Mouse (Mus musculus) adrenal gland, adult 18-20 months (tissue): ENCODE measurements around the gene Tnfrsf12a. TPM values are rescaled to one million over a fixed set of nuclear protein-coding genes. Genes with fewer than 3 reads are reported as not detected.
A peak's percentile ranks its signal among the peaks of the same experiment; 100 is the strongest.

Experiments
- DNase-seq, 2 experiments: peaks; one replicate each; pipeline ENCODE4 v3.0.0; 2021 to 2022; ENCODE audit warnings: low spot score in 2 of 2
- long read RNA-seq, 2 experiments: library from polyadenylated mRNA; stranded (forward); transcript quantifications; one replicate each; pipeline ENCODE4 v2.0.0; 2021
- total RNA-seq, 2 experiments: library from RNA; stranded (reverse); gene quantifications; 1 replicate in 1 of 2; 2 replicates in 1 of 2; pipeline ENCODE4 v1.2.3; 2021

The Tnfrsf12a gene
- total RNA-seq, result 100 to 1,000 TPM; 224 to 359 TPM
- long read RNA-seq, experiment 1, transcript Tnfrsf12a-203 (2 exons, 753 nt), result minor isoform, 5 of 128 reads
- long read RNA-seq, experiment 1, transcript Tnfrsf12a-201 (4 exons, 984 nt), result major isoform, 114 of 128 reads
- long read RNA-seq, experiment 1, partial matches to known transcripts, result 5 of 128 reads
- long read RNA-seq, experiment 1, other reads (novel, unspliced or antisense), result 4 of 128 reads
- long read RNA-seq, experiment 2, transcript Tnfrsf12a-201 (4 exons, 984 nt), result major isoform, 148 of 162 reads
- long read RNA-seq, experiment 2, partial matches to known transcripts, result 3 of 162 reads
- long read RNA-seq, experiment 2, other reads (novel, unspliced or antisense), result 11 of 162 reads

GRCm38 (mm10) chr17:23677236-23677679, at the start of gene Tnfrsf12a:
Gene Tnfrsf12a (minus strand): TSS chr17:23677468.
- DNase-seq, result peak; percentile 86 to 88

- peak; percentile 42 to 68 for DNase-seq
Measured at GRCm38 (mm10) chr17:23726758-23727142, 49.5 kb upstream of the Tnfrsf12a start.

DNA sequence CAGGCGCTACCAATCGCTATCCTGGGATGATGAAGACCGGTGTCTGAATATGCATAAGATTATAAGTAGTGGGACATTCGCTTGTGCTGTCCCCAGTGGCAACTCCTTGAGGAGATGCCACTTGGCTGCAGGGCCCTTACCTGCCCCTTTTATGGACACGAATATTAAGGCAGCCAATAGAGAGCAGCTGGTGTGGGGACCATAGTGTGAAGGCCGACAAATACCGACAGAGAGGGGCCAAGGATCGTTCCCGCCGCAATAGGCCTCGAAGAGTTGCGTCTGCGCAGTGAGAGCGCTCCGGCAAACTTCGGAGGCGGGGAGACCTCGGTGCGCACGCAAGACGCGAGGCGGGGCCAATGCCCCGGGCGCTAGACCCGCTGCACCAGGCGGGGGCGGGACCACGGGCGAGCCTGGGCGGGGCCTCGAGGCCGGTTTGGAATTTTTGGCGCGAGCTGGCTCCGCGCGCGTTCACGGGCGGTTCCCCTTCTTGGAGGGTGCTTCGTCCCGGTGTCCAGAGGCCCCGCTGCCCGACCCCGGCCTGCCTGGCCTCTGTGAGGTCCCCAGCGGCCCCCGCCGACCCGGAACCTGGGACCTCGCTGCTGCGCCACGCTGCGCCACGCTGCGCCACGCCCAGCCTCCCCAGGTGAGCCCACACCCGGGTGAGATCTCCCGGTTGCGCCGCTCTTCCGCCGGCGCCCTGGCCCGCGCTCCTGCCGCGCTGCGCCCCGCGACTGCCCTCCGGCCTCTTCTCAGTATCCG, 48.9 kb upstream of the Tnfrsf12a start, which contains the start of gene Pkmyt1:
TSS of gene Pkmyt1 (plus strand) at position 338 of the 759 bp plus-strand sequence.
- DNase-seq, result peak; percentile 95 to 96

DNA sequence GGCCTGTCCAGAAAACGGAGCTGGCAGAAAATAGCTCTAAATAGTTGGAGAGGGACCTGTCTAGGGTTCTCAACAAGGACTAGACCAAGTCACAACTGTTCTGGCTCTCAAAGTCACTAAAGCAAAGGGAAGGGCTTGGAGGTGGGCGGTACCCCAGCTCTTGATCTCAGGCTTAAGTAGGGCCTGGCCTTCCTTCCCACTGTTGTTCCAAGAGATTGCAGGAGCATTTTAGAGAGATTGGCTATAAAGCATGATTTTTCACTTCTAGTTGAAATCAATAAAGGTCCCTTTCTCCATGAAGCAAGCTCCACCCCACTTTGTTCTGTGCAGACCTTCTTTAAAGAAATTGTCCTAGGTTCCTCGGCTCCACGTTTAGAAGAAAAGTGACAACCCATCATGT, 48.2 kb upstream of the Tnfrsf12a start:
- no peak for DNase-seq

DNA sequence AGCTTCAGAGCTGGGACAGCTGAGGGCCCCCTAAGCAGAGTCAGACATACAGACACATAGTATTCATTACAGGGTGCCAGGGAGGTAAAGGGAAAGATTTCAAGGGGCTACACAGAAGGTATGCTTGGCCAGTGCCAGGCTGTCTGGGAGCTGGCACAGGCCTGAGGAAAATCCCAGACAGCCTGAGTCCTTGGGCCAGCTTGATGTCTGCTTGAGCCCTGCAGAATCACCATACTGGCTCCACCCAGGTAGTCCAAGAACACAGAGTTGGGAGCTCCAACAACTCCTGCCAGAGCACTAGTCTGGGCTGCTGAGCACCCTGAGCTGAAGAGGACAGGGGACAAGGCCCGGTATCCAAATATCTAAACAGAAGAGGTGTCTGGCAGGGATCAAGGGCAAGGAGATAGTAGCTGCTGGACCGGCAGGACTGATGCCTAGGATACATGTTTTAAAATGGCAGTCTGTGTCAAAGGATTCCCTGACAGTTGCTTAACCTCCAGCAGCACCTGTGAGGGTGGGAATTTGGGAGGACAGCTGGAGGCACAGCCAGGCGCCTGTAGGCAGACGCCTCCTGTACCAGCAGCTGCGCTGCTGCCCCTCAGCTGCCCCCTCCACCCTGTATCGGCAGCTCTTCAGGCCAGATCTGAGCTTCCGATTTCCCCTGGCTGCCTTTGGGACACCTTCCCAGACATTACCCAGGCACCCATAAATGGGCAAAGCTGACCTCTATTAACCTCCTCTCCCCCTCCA, 45.3 kb upstream of the Tnfrsf12a start, which contains the start of gene 1520401A03Rik:
TSS of gene 1520401A03Rik (minus strand) at position 408 of the 750 bp plus-strand sequence.
- no peak for DNase-seq

GRCm38 (mm10) chr17:23721886-23722285, 44.6 kb upstream of the Tnfrsf12a start:
- DNase-seq, result peak in 1 of 2 experiments; percentile 41

- no peak for DNase-seq
Measured at GRCm38 (mm10) chr17:23719455-23719854, 42.2 kb upstream of the Tnfrsf12a start.

DNA sequence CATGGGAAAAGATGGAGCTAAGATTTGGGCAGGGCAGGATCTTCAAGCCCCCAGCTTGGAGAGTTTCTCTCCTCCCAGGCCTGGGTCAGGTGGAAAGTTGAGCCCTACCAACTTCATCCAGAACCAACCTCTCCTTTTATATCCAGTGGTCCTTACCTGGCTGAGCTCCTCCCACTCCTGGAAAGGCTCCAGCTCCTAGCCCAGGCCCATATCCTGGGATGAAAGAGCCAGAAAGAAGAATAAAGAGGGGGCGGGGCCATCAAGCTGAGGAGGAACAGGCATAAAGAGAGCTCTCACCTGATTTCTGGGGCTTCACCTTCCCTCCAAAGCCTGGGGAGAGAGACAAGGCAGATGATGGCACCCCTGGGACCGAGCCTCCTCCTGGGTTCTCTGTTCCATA, 39.7 kb upstream of the Tnfrsf12a start:
- DNase-seq, result no peak

- peak; percentile 76 to 82 for DNase-seq
Measured at GRCm38 (mm10) chr17:23706212-23706611, 28.9 kb upstream of the Tnfrsf12a start.

- no peak for DNase-seq
Measured at GRCm38 (mm10) chr17:23705525-23706104, 28.3 kb upstream of the Tnfrsf12a start.

DNA sequence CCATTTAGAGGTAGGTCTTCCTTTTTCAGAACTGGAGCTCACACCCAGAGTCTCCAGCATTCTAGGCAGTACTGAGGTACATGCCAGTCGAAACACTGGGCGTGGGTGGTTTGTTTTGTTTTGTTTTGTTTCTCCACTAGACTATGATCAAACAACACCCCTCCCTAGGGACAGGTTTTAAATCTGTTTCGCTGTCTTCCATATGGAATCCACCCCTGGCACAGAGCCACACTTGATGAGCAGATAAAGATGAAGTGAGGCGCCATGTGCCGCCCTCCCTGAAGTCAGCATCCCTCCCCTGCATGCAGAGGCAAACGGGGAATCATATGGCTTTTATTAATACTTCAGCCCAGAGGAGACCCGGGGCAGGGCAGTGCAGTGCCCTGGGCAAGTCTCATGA, 27.5 kb upstream of the Tnfrsf12a start:
- no peak for DNase-seq

- no peak for DNase-seq
Measured at GRCm38 (mm10) chr17:23703301-23703700, 26.0 kb upstream of the Tnfrsf12a start.

- peak; percentile 83 for DNase-seq
Measured at GRCm38 (mm10) chr17:23700079-23700478, 22.8 kb upstream of the Tnfrsf12a start.

- peak; percentile 45 to 62 for DNase-seq
Measured at GRCm38 (mm10) chr17:23699131-23700077, 22.1 kb upstream of the Tnfrsf12a start.

- no peak for DNase-seq
Measured at GRCm38 (mm10) chr17:23695801-23696200, 18.5 kb upstream of the Tnfrsf12a start.

- no peak for DNase-seq
Measured at GRCm38 (mm10) chr17:23694491-23694890, 17.2 kb upstream of the Tnfrsf12a start.

GRCm38 (mm10) chr17:23683856-23684672, 6.8 kb upstream of the Tnfrsf12a start, which contains the start of gene Cldn9:
Gene Cldn9 (minus strand): TSS chr17:23684026.
- DNase-seq, result no peak

DNA sequence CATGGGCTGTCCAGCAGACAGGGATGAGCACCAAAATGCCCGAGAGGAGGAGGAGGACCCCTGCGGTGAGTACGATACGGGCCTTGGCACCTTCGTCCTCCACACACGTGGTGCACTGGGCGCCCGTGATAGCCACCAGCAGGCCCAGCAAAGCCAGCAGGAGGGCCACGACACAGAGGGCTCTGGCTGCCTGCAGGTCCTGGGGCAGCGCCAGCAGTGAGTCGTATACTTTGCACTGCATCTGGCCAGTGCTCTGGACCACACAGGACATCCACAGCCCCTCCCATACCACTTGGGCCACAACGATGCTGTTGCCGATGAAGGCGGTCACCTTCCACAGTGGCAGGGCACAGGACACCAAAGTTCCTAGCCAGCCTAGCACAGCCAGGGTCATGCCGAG, 6.0 kb upstream of the Tnfrsf12a start:
- no peak for DNase-seq

GRCm38 (mm10) chr17:23682530-23682929, 5.3 kb upstream of the Tnfrsf12a start:
- no peak for DNase-seq
